Mouse (Mus musculus) megakaryocyte, embryonic 14.5 days (primary cell): ENCODE measurements around the gene Prpsap2.

ENCODE experiments used
- FLI1 ChIP-seq: IDR thresholded peaks from 2 replicates; pipeline ENCODE4 v1.6.1; 2012; ENCODE audit warnings: low read length, inconsistent platforms, mixed read lengths
- GATA1 ChIP-seq: IDR thresholded peaks from 3 replicates; pipeline ENCODE4 v1.6.1; 2012; ENCODE audit warnings: mixed read lengths, low read length, inconsistent platforms, borderline replicate concordance

GRCm38 (mm10) chr11:61699933-61700332, 62.0 kb downstream of the Prpsap2 start:
- TF ChIP-seq GATA1 (no peak), FLI1 (no peak)
